Mouse (Mus musculus) MEL (cell line): Measurements from ENCODE around the gene Jag2. TPM values are rescaled to one million over a fixed set of nuclear protein-coding genes. Genes with fewer than 3 reads are reported as not detected.

ENCODE experiments used
- DNase-seq: peaks from one replicate; pipeline ENCODE4 v3.0.0; 2011; ENCODE audit warnings: low read depth, low spot score
- H3K27ac ChIP-seq: 2 replicates; pipeline ENCODE4 v1.5.1; 2012; ENCODE audit warnings: low read depth, mild to moderate bottlenecking, control low read depth, low read length, moderate library complexity; ENCODE audit not compliant: control insufficient read depth
- H3K27me3 ChIP-seq, 2 experiments: fragments of 150-350 bp in 1 of 2; sonication (generic) in 1 of 2; 2 replicates each; pipeline ENCODE4 v1.6.1; 2012; ENCODE audit warnings: low read length in 2 of 2, mild to moderate bottlenecking in 2 of 2, improper control_type of control experiment in 1 of 2, moderate library complexity in 1 of 2; ENCODE audit not compliant: insufficient read depth in 2 of 2, control insufficient read depth in 1 of 2
- H3K36me3 ChIP-seq, 2 experiments: 2 replicates each; pipeline ENCODE4 v1.6.1; 2012 to 2014; ENCODE audit warnings: low read length in 2 of 2, improper control_type of control experiment in 1 of 2, inconsistent platforms in 1 of 2, mild to moderate bottlenecking in 1 of 2; ENCODE audit not compliant: insufficient read depth in 2 of 2, control insufficient read depth in 1 of 2
- H3K4me1 ChIP-seq, 2 experiments: fragments of 150-350 bp in 1 of 2; sonication (generic) in 1 of 2; 2 replicates each; pipeline ENCODE4 v1.6.1; 2012; ENCODE audit warnings: low read length in 2 of 2, improper control_type of control experiment in 1 of 2, mild to moderate bottlenecking in 1 of 2; ENCODE audit not compliant: insufficient read depth in 2 of 2, control insufficient read depth in 1 of 2
- H3K4me3 ChIP-seq, 2 experiments: fragments of 150-350 bp in 1 of 2; sonication (generic) in 1 of 2; 2 replicates each; pipeline ENCODE4 v1.5.1; 2012; ENCODE audit warnings: low read depth in 2 of 2, low read length in 2 of 2, mild to moderate bottlenecking in 2 of 2, moderate library complexity in 2 of 2, control low read depth in 1 of 2, improper control_type of control experiment in 1 of 2; ENCODE audit not compliant: control insufficient read depth in 1 of 2, insufficient read depth in 1 of 2
- H3K79me2 ChIP-seq: 2 replicates; pipeline ENCODE4 v1.6.1; 2012; ENCODE audit warnings: mild to moderate bottlenecking, low read length, moderate library complexity; ENCODE audit not compliant: control insufficient read depth, poor library complexity, insufficient read depth
- H3K9ac ChIP-seq: 2 replicates; pipeline ENCODE4 v1.6.1; 2012; ENCODE audit warnings: low read depth, mild to moderate bottlenecking, control low read depth, low read length, moderate library complexity; ENCODE audit not compliant: control insufficient read depth, poor library complexity, severe bottlenecking
- H3K9me3 ChIP-seq: fragments of 150-350 bp; sonication (generic); replicated peaks from 2 replicates; pipeline ENCODE4 v1.6.1; 2012; ENCODE audit warnings: mild to moderate bottlenecking, low read length, improper control_type of control experiment, moderate library complexity; ENCODE audit not compliant: insufficient read depth
- BHLHE40 ChIP-seq: IDR thresholded peaks from 2 replicates; pipeline ENCODE4 v1.6.1; 2012; ENCODE audit warnings: low read depth, mild to moderate bottlenecking, inconsistent platforms, low read length, improper control_type of control experiment, borderline replicate concordance
- CHD2 ChIP-seq: IDR thresholded peaks from 2 replicates; pipeline ENCODE4 v1.6.1; 2011; ENCODE audit warnings: low read length, improper control_type of control experiment
- CTCF ChIP-seq, 3 experiments: IDR thresholded peaks in 2 of 3; conservative IDR thresholded peaks in 1 of 3; 2 replicates each; pipeline ENCODE4 v1.5.1; 2011 to 2012; ENCODE audit warnings: low read length in 3 of 3, low read depth in 2 of 3, mild to moderate bottlenecking in 2 of 3, improper control_type of control experiment in 1 of 3, inconsistent platforms in 1 of 3, mixed read lengths in 1 of 3, moderate library complexity in 1 of 3; ENCODE audit not compliant: control insufficient read depth in 1 of 3, insufficient read depth in 1 of 3, poor library complexity in 1 of 3, severe bottlenecking in 1 of 3
- E2F4 ChIP-seq: IDR thresholded peaks from 2 replicates; pipeline ENCODE4 v1.6.1; 2011; ENCODE audit warnings: low read depth, low read length, improper control_type of control experiment, borderline replicate concordance
- EP300 ChIP-seq, 2 experiments: IDR thresholded peaks; 2 replicates each; pipeline ENCODE4 v1.6.1; 2011; ENCODE audit warnings: improper control_type of control experiment in 2 of 2, low read length in 2 of 2, low read depth in 1 of 2, mild to moderate bottlenecking in 1 of 2
- ETS1 ChIP-seq: IDR thresholded peaks from 2 replicates; pipeline ENCODE4 v1.6.1; 2012; ENCODE audit warnings: low read depth, mild to moderate bottlenecking, inconsistent platforms, low read length, improper control_type of control experiment, moderate library complexity
- GATA1 ChIP-seq: IDR thresholded peaks from 2 replicates; pipeline ENCODE4 v1.6.1; 2011; ENCODE audit warnings: low read depth, low read length, improper control_type of control experiment
- JUND ChIP-seq: IDR thresholded peaks from 2 replicates; pipeline ENCODE4 v1.6.1; 2011; ENCODE audit warnings: low read depth, mild to moderate bottlenecking, improper control_type of control experiment, low read length
- KAT2A ChIP-seq: conservative IDR thresholded peaks from 2 replicates; pipeline ENCODE4 v1.6.1; 2012; ENCODE audit warnings: low read depth, low read length, improper control_type of control experiment, inconsistent platforms
- MAFK ChIP-seq: IDR thresholded peaks from 2 replicates; pipeline ENCODE4 v1.6.1; 2011; ENCODE audit warnings: low read depth, mild to moderate bottlenecking, low read length, improper control_type of control experiment, borderline replicate concordance
- MAX ChIP-seq: IDR thresholded peaks from 2 replicates; pipeline ENCODE4 v1.6.1; 2011; ENCODE audit warnings: low read length, improper control_type of control experiment
- MEF2A ChIP-seq: IDR thresholded peaks from 2 replicates; pipeline ENCODE4 v1.6.1; 2014; ENCODE audit warnings: low read depth, mild to moderate bottlenecking, inconsistent platforms, low read length, improper control_type of control experiment; ENCODE audit not compliant: poor library complexity, insufficient replicate concordance, severe bottlenecking; ENCODE audit errors: extremely low read depth
- MXI1 ChIP-seq: IDR thresholded peaks from 2 replicates; pipeline ENCODE4 v1.6.1; 2011; ENCODE audit warnings: mild to moderate bottlenecking, low read depth, low read length, improper control_type of control experiment
- MYC ChIP-seq: IDR thresholded peaks from 2 replicates; pipeline ENCODE4 v1.6.1; 2011; ENCODE audit warnings: low read depth, mild to moderate bottlenecking, low read length, improper control_type of control experiment, moderate library complexity
- NRF1 ChIP-seq: IDR thresholded peaks from 2 replicates; pipeline ENCODE4 v1.6.1; 2014; ENCODE audit warnings: low read depth, mild to moderate bottlenecking, inconsistent platforms, low read length, improper control_type of control experiment, moderate library complexity; ENCODE audit not compliant: poor library complexity, insufficient read depth, severe bottlenecking
- POLR2A ChIP-seq, 2 experiments: IDR thresholded peaks; 2 replicates each; pipeline ENCODE4 v1.6.1; 2011 to 2012; ENCODE audit warnings: low read length in 2 of 2, mild to moderate bottlenecking in 2 of 2, control low read depth in 1 of 2, improper control_type of control experiment in 1 of 2, low read depth in 1 of 2, moderate library complexity in 1 of 2; ENCODE audit not compliant: control insufficient read depth in 1 of 2, insufficient read depth in 1 of 2, poor library complexity in 1 of 2
- POLR2AphosphoS2 ChIP-seq: IDR thresholded peaks from 2 replicates; pipeline ENCODE4 v1.6.1; 2011; ENCODE audit warnings: low read length, improper control_type of control experiment
- POLR2AphosphoS5 ChIP-seq: IDR thresholded peaks from 2 replicates; pipeline ENCODE4 v1.6.1; 2012; ENCODE audit warnings: low read depth, borderline replicate concordance, mild to moderate bottlenecking, inconsistent platforms, low read length, moderate library complexity, mixed read lengths
- RCOR1 ChIP-seq: IDR thresholded peaks from 2 replicates; pipeline ENCODE4 v1.6.1; 2012; ENCODE audit warnings: low read depth, mild to moderate bottlenecking, inconsistent platforms, low read length, improper control_type of control experiment
- SMC3 ChIP-seq: IDR thresholded peaks from 2 replicates; pipeline ENCODE4 v1.6.1; 2011; ENCODE audit warnings: low read depth, low read length, improper control_type of control experiment
- TBP ChIP-seq: IDR thresholded peaks from 2 replicates; pipeline ENCODE4 v1.8.0; 2011; ENCODE audit warnings: low read depth, low read length, improper control_type of control experiment
- TCF12 ChIP-seq: IDR thresholded peaks from 2 replicates; pipeline ENCODE4 v1.6.1; 2014; ENCODE audit warnings: low read depth, mild to moderate bottlenecking, inconsistent platforms, low read length, improper control_type of control experiment, moderate library complexity
- UBTF ChIP-seq: IDR thresholded peaks from 2 replicates; pipeline ENCODE4 v1.6.1; 2012; ENCODE audit warnings: low read depth, mild to moderate bottlenecking, inconsistent platforms, low read length, improper control_type of control experiment, moderate library complexity, borderline replicate concordance; ENCODE audit not compliant: insufficient read depth
- USF2 ChIP-seq, 2 experiments: IDR thresholded peaks; 2 replicates each; pipeline ENCODE4 v1.6.1; 2011 to 2012; ENCODE audit warnings: improper control_type of control experiment in 2 of 2, low read length in 2 of 2, borderline replicate concordance in 1 of 2, inconsistent platforms in 1 of 2, low read depth in 1 of 2, mild to moderate bottlenecking in 1 of 2; ENCODE audit not compliant: insufficient read depth in 1 of 2
- ZC3H11A ChIP-seq: IDR thresholded peaks from 2 replicates; pipeline ENCODE4 v1.6.1; 2012; ENCODE audit warnings: low read depth, mild to moderate bottlenecking, inconsistent platforms, low read length, improper control_type of control experiment
- ZKSCAN1 ChIP-seq: IDR thresholded peaks from 2 replicates; pipeline ENCODE4 v1.6.1; 2012; ENCODE audit warnings: low read depth, mild to moderate bottlenecking, inconsistent platforms, low read length, improper control_type of control experiment, moderate library complexity
- ZNF384 ChIP-seq: IDR thresholded peaks from 2 replicates; pipeline ENCODE4 v1.6.1; 2012; ENCODE audit warnings: low read depth, mild to moderate bottlenecking, inconsistent platforms, low read length, improper control_type of control experiment
- polyA plus RNA-seq, 2 experiments: library from polyadenylated mRNA; stranded (reverse) in 1 of 2; unstranded in 1 of 2; fragments of >175 nt in 1 of 2; fragments of >200 nt in 1 of 2; gene quantifications; 2 replicates each; pipeline versions ENCODE4 v1.2.1 to v1.2.4; 2012; ENCODE audit warnings: low replicate concordance in 2 of 2, low read depth in 1 of 2; ENCODE audit not compliant: insufficient read length in 2 of 2, insufficient read depth in 1 of 2, missing spikeins in 1 of 2
- total RNA-seq: library from RNA; depleted of rRNA; stranded (reverse); fragments of 300-350 nt; gene quantifications from 2 replicates; pipeline ENCODE4 v1.2.3, GENCODE M21; 2012

Gene Jag2
- total and polyA plus RNA-seq, 3 experiments = 1.0 to 3.9 TPM; not detected in 1

- H3K27me3 ChIP-seq = no peaks in the 10 kb centered on the region
- no peaks in the 10 kb centered on the region for H3K9me3 ChIP-seq
- peaks cover 3% of the 10 kb centered on the region; the same call in 1 of the 2 replicates for H3K79me2 ChIP-seq
- no peak overlapping the region for H3K9ac ChIP-seq
- no peak overlapping the region for H3K27ac ChIP-seq
- no peak for DNase-seq
- peaks cover 0 to 6% of the 10 kb centered on the region in 2 experiments; a peak in 2 of 4 replicates for H3K36me3 ChIP-seq
- TF ChIP-seq ZKSCAN1 = peak; percentile 98
- TF ChIP-seq CHD2 = no peak
- no peak overlapping the region for H3K4me3 ChIP-seq
- H3K4me1 ChIP-seq = peaks cover 9 to 14% of the 10 kb centered on the region in 2 experiments
Observed at GRCm38 (mm10) chr12:112943669-112944068, 14.1 kb upstream of the Jag2 start.

- peak; percentile 96 for DNase-seq
- Histone ChIP-seq H3K27me3 (no peaks in the 10 kb centered on the region), H3K36me3 (peaks cover 0 to 6% of the 10 kb centered on the region in 2 experiments; a peak in 2 of 4 replicates), H3K4me1 (peaks cover 9 to 14% of the 10 kb centered on the region in 2 experiments), H3K4me3 (peak within 1 kb of the TSS; percentile 74 to 88), H3K9me3 (no peaks in the 10 kb centered on the region), H3K79me2 (peaks cover 3% of the 10 kb centered on the region; the same call in 1 of the 2 replicates), H3K9ac (peak within 1 kb of the TSS; percentile 82), H3K27ac (peak within 1 kb of the TSS; percentile 55)
- TF ChIP-seq MXI1 (peak; percentile 75), MEF2A (no peak), KAT2A (0 out of 2 replicates have a peak, but pooled peaks have one; percentile 22), E2F4 (peak; percentile 72; the same call in 1 of the 2 replicates), USF2 (IDR thresholded peaks at IDR 0.05; ENCODE audit: borderline replicate concordance in 1 of 2, insufficient read depth in 1 of 2, low read depth in 1 of 2, low read length in 2 of 2) (no peak), POLR2AphosphoS5 (no peak), TCF12 (peak; percentile 74), RCOR1 (no peak; the same call in 1 of the 2 replicates), MAX (peak; percentile 76), GATA1 (no peak), NRF1 (peak; percentile 67), JUND (no peak), MYC (peak; percentile 13; the same call in 1 of the 2 replicates), UBTF (no peak), ETS1 (0 out of 2 replicates have a peak, but pooled peaks have one; percentile 26), SMC3 (0 out of 2 replicates have a peak, but pooled peaks have one; percentile 18), BHLHE40 (0 out of 2 replicates have a peak, but pooled peaks have one; percentile 41), ZKSCAN1 (peak; percentile 48; the same call in 1 of the 2 replicates), ZC3H11A (0 out of 2 replicates have a peak, but pooled peaks have one; percentile 18), CTCF (IDR thresholded peaks at IDR 0.05 in 2 of 3, conservative IDR thresholded peaks at IDR 0.05 in 1 of 3; ENCODE audit: control insufficient read depth in 1 of 3, insufficient read depth in 1 of 3, low read depth in 2 of 3, low read length in 3 of 3, poor library complexity in 1 of 3, severe bottlenecking in 1 of 3) (no peak), EP300 (IDR thresholded peaks at IDR 0.05; ENCODE audit: low read depth in 1 of 2, low read length in 2 of 2) (peak; percentile 35; a peak in 2 of 4 replicates), POLR2AphosphoS2 (peak; percentile 79; the same call in 1 of the 2 replicates), TBP (peak; percentile 70), ZNF384 (no peak), POLR2A (IDR thresholded peaks at IDR 0.05; ENCODE audit: control insufficient read depth in 1 of 2, insufficient read depth in 1 of 2, low read depth in 1 of 2, low read length in 2 of 2, poor library complexity in 1 of 2) (peak in 1 of 2 experiments; percentile 89; a peak in 2 of 4 replicates), MAFK (no peak)
Observed at GRCm38 (mm10) chr12:112941776-112942713, 12.5 kb upstream of the Jag2 start, which contains the start of gene Nudt14. Gene Nudt14, minus strand, starts transcription at chr12:112942124.
